Mouse (Mus musculus) ES-E14 (cell line): ENCODE data around the gene Abr. TPM values are rescaled to one million over a fixed set of nuclear protein-coding genes. Genes with fewer than 3 reads are reported as not detected.
A peak's percentile ranks its signal among the peaks of the same experiment; 100 is the strongest.

Source experiments
- DNase-seq: peaks from one replicate; pipeline ENCODE4 v3.0.0-alpha.2; 2013; ENCODE audit warnings: low read depth, low spot score
- H3K27ac ChIP-seq: 2 replicates; pipeline ENCODE4 v1.5.1; 2012; ENCODE audit warnings: low read depth, mild to moderate bottlenecking, low read length, moderate library complexity, mixed read lengths; ENCODE audit not compliant: poor library complexity, insufficient read depth, severe bottlenecking
- H3K36me3 ChIP-seq: 2 replicates; pipeline ENCODE4 v1.6.1; 2012; ENCODE audit warnings: mild to moderate bottlenecking, low read length, moderate library complexity, mixed read lengths; ENCODE audit not compliant: control insufficient read depth, poor library complexity, insufficient read depth, severe bottlenecking
- H3K4me1 ChIP-seq, 2 experiments: fragments of 150-350 bp in 1 of 2; sonication (generic) in 1 of 2; 2 replicates each; pipeline ENCODE4 v1.6.1; 2012; ENCODE audit warnings: low read length in 2 of 2, mild to moderate bottlenecking in 1 of 2, mixed read lengths in 1 of 2; ENCODE audit not compliant: control insufficient read depth in 2 of 2, insufficient read depth in 2 of 2, poor library complexity in 1 of 2
- H3K4me3 ChIP-seq, 2 experiments: fragments of 150-350 bp in 1 of 2; sonication (generic) in 1 of 2; 2 replicates each; pipeline ENCODE4 v1.5.1; 2012; ENCODE audit warnings: low read length in 2 of 2, low read depth in 1 of 2, mild to moderate bottlenecking in 1 of 2, mixed read lengths in 1 of 2; ENCODE audit not compliant: insufficient read depth in 1 of 2, poor library complexity in 1 of 2, severe bottlenecking in 1 of 2
- H3K9ac ChIP-seq: 2 replicates; pipeline ENCODE4 v1.6.1; 2012; ENCODE audit warnings: low read depth, mild to moderate bottlenecking, low read length, mixed read lengths; ENCODE audit not compliant: poor library complexity, insufficient read depth, severe bottlenecking
- H3K9me3 ChIP-seq: fragments of 150-350 bp; sonication (generic); 2 replicates; pipeline ENCODE4 v1.6.1; 2012; ENCODE audit warnings: low read depth, mild to moderate bottlenecking, low read length; ENCODE audit not compliant: control insufficient read depth, insufficient read depth
- CHD2 ChIP-seq: IDR thresholded peaks from 2 replicates; pipeline ENCODE4 v1.6.1; 2014; ENCODE audit warnings: mild to moderate bottlenecking, low read depth, low read length, inconsistent platforms
- HCFC1 ChIP-seq: IDR thresholded peaks from 2 replicates; pipeline ENCODE4 v1.6.1; 2012; ENCODE audit warnings: low read length, inconsistent platforms, borderline replicate concordance; ENCODE audit not compliant: insufficient read depth
- MAFK ChIP-seq: IDR thresholded peaks from 2 replicates; pipeline ENCODE4 v1.6.1; 2014; ENCODE audit warnings: mild to moderate bottlenecking, low read depth, low read length, inconsistent platforms; ENCODE audit not compliant: insufficient read depth
- ZC3H11A ChIP-seq: IDR thresholded peaks from 2 replicates; pipeline ENCODE4 v1.6.1; 2012; ENCODE audit warnings: low read depth, mild to moderate bottlenecking, inconsistent platforms, low read length, borderline replicate concordance
- ZNF384 ChIP-seq: IDR thresholded peaks from 2 replicates; pipeline ENCODE4 v1.6.1; 2012; ENCODE audit warnings: low read depth, low read length, inconsistent platforms
- in situ Hi-C, 2 experiments: fragments of 600-800 bp; cut with MboI; formaldehyde crosslinking; loops; one replicate each; pipeline ENCODE4 v1.15.1; 2025; ENCODE audit warnings: low sequenced_read_pairs in 2 of 2, inconsistent platforms in 1 of 2; ENCODE audit not compliant: unreplicated experiment in 2 of 2
- total RNA-seq: library from RNA; depleted of rRNA; stranded (reverse); fragments of 300-350 nt; gene quantifications from 2 replicates; pipeline ENCODE4 v1.2.3, GENCODE M21; 2012

Abr gene
- total RNA-seq, 1 experiment, result 28.6 TPM

DNA sequence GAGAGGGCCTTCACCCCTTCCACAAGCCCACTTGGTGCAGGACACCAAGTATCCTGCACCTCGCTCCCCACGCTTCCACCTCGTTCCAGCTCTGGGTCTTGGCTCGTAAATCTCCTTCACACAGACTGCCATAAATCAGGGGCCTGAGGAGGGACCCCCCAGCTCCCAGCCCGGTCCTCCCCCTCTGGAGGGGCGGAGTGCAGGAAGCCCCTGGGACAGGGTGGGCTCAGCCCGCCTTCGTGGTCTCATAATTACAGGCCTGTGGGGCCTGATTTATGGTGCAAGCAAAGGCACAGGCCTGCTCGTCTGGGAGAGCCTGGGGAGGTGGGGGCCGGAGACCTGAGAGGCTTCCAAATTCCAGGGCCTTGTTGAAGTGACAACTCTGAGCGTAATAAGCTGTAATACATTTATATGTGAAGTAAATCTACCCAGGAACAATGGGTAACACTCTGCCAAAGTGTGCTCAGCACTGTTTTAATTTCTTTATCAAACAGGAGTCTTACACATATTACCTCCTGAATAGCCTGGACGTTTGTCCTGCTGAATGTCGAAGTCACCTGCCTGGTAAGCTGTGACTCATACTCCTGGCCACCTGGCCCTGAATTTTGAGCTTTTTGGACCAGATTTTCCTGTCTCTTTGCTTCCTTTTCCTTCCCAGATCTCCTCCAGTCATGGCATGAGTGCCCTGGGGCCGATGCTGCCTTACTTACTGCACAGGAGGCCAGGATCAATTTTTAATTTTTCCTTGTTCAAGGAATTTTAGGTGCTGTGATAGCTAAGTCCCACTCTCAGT, 37.2 kb upstream of the Abr start:
- TF ChIP-seq HCFC1 (no peak), CHD2 (no peak), MAFK (no peak), ZC3H11A (no peak), ZNF384 (no peak)

GRCm38 (mm10) chr11:76657450-76657970, 35.4 kb upstream of the Abr start:
- Histone ChIP-seq H3K4me1 (peaks cover 0 to 5% of the 10 kb centered on the region in 2 experiments; a peak in 2 of 4 replicates), H3K9me3 (no peaks in the 10 kb centered on the region), H3K36me3 (no peaks in the 10 kb centered on the region), H3K27ac (no peak overlapping the region), H3K4me3 (no peak overlapping the region), H3K9ac (no peak overlapping the region)
- DNase-seq, result no peak
- in situ Hi-C loops, result no loop called here
- TF ChIP-seq HCFC1 (no peak), ZC3H11A (no peak), CHD2 (no peak), MAFK (no peak), ZNF384 (no peak)

More for the DNA sequence above, 37.2 kb upstream of the Abr start:
- DNase-seq, result no peak
- H3K9me3 ChIP-seq, result no peaks in the 10 kb centered on the region
- no peak overlapping the region for H3K9ac ChIP-seq
- H3K4me3 ChIP-seq, result no peak overlapping the region
- H3K36me3 ChIP-seq, result no peaks in the 10 kb centered on the region
- no peak overlapping the region for H3K27ac ChIP-seq
- peaks cover 0 to 5% of the 10 kb centered on the region in 2 experiments; a peak in 2 of 4 replicates for H3K4me1 ChIP-seq
- in situ Hi-C loops, result no loop called here

GRCm38 (mm10) chr11:76655106-76655505, 33.0 kb upstream of the Abr start:
- H3K9me3 ChIP-seq, result no peaks in the 10 kb centered on the region
- peaks cover 0 to 2% of the 10 kb centered on the region in 2 experiments; a peak in 1 of 4 replicates for H3K4me1 ChIP-seq
- H3K9ac ChIP-seq, result no peak overlapping the region
- no peak overlapping the region for H3K27ac ChIP-seq
- no peak overlapping the region for H3K4me3 ChIP-seq
- no peak for TF ChIP-seq CHD2
- no peak for TF ChIP-seq HCFC1
- no peak for TF ChIP-seq ZNF384
- peak; percentile 55; the same call in 1 of the 2 replicates for TF ChIP-seq ZC3H11A
- no peak for TF ChIP-seq MAFK
- in situ Hi-C loops, result no loop called here
- no peaks in the 10 kb centered on the region for H3K36me3 ChIP-seq
- no peak for DNase-seq

DNA sequence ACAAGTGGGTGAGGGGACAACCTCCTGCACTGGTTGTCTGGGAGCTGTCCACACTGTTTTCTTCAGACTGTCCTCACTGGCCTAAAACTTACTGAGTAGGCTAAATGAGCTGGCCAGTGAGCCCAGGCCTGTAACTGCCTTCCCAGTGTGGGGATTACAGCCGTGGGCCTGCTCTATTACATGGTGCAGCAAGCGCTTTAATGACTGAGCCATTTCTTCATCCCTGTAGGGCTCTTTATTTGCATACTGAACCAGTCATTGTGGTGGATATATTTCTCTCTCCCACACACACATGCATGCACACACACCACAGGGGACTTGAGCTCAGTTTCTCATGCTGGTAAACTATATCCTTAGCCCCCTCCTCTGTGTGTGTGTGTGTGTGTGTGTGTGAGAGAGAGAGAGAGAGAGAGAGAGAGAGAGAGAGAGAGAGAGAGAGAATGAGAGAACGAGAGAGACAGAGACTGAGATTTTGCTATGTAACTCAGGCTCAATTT, 30.8 kb upstream of the Abr start:
- TF ChIP-seq CHD2 (no peak), ZC3H11A (no peak), MAFK (no peak), ZNF384 (no peak), HCFC1 (no peak)
- DNase-seq, result no peak
- no peak overlapping the region for H3K27ac ChIP-seq
- H3K4me1 ChIP-seq, result peaks cover 0 to 2% of the 10 kb centered on the region in 2 experiments; a peak in 1 of 4 replicates
- no peak overlapping the region for H3K4me3 ChIP-seq
- no peaks in the 10 kb centered on the region for H3K9me3 ChIP-seq
- in situ Hi-C loops, result no loop called here
- no peaks in the 10 kb centered on the region for H3K36me3 ChIP-seq
- no peak overlapping the region for H3K9ac ChIP-seq
